Mouse (Mus musculus): ENCODE data around the gene Jak1.
A peak's percentile ranks its signal among the peaks of the same experiment; 100 is the strongest.

Jak1 gene

GRCm38 (mm10) chr4:101264741-101265513 is at the start of gene Jak1:
Jak1 (minus strand) TSS chr4:101265282.
- DNase-seq: peak; percentile 98 to 99

- no peak for DNase-seq
These were observed 47.0 kb upstream of the Jak1 start for GRCm38 (mm10) chr4:101312055-101312454.

- no peak for DNase-seq
These were observed 43.1 kb upstream of the Jak1 start for GRCm38 (mm10) chr4:101308166-101308565.

GRCm38 (mm10) chr4:101307286-101307685 is 42.2 kb upstream of the Jak1 start:
- DNase-seq: no peak

GRCm38 (mm10) chr4:101306132-101306915 is 41.2 kb upstream of the Jak1 start:
- DNase-seq: no peak

GRCm38 (mm10) chr4:101305126-101305525 is 40.0 kb upstream of the Jak1 start:
- DNase-seq: no peak

GRCm38 (mm10) chr4:101304114-101304513 is 39.0 kb upstream of the Jak1 start:
- no peak for DNase-seq

- no peak for DNase-seq
These were observed 35.4 kb upstream of the Jak1 start for GRCm38 (mm10) chr4:101300392-101300910.

GRCm38 (mm10) chr4:101298311-101298990 is 33.4 kb upstream of the Jak1 start:
- no peak for DNase-seq

GRCm38 (mm10) chr4:101296836-101297235 is 31.8 kb upstream of the Jak1 start:
- DNase-seq: no peak

- DNase-seq: peak; percentile 47 to 73
These were observed 30.7 kb upstream of the Jak1 start for GRCm38 (mm10) chr4:101295788-101296187.

- no peak for DNase-seq
These were observed 28.6 kb upstream of the Jak1 start for GRCm38 (mm10) chr4:101293661-101294060.

- DNase-seq: peak; percentile 67 to 72
These were observed 27.9 kb upstream of the Jak1 start for GRCm38 (mm10) chr4:101292736-101293541.

GRCm38 (mm10) chr4:101292028-101292735 is 27.1 kb upstream of the Jak1 start:
- peak; percentile 91 to 92 for DNase-seq

GRCm38 (mm10) chr4:101288292-101288691 is 23.2 kb upstream of the Jak1 start:
- no peak for DNase-seq

GRCm38 (mm10) chr4:101286562-101286961 is 21.5 kb upstream of the Jak1 start:
- DNase-seq: no peak

GRCm38 (mm10) chr4:101285906-101286432 is 20.9 kb upstream of the Jak1 start:
- no peak for DNase-seq

- no peak for DNase-seq
These were observed 18.9 kb upstream of the Jak1 start for GRCm38 (mm10) chr4:101283938-101284337.

- no peak for DNase-seq
These were observed 17.2 kb upstream of the Jak1 start for GRCm38 (mm10) chr4:101282237-101282636.

GRCm38 (mm10) chr4:101280119-101280518 is 15.0 kb upstream of the Jak1 start:
- no peak for DNase-seq

- no peak for DNase-seq
These were observed 11.5 kb upstream of the Jak1 start for GRCm38 (mm10) chr4:101276456-101277070.

Data from kidney, adult 8-10 months (tissue).